Mouse (Mus musculus) small intestine, adult 2 months (tissue): Measurements from ENCODE around the gene Asb16.

Source experiments
- CTCF ChIP-seq: fragments of 200-500 bp; IDR thresholded peaks from 2 replicates; pipeline ENCODE4 v1.5.1; 2012; ENCODE audit warnings: low read depth, mild to moderate bottlenecking, control low read depth, inconsistent platforms, low read length, moderate library complexity, mixed read lengths; ENCODE audit not compliant: insufficient replicate concordance, insufficient read length; ENCODE audit errors: extremely low read depth
- POLR2A ChIP-seq: fragments of 200-500 bp; IDR thresholded peaks from 2 replicates; pipeline ENCODE4 v1.6.1; 2012; ENCODE audit warnings: low read depth, mild to moderate bottlenecking, control low read depth, inconsistent platforms, low read length, moderate library complexity

- no peak for TF ChIP-seq POLR2A
- TF ChIP-seq CTCF = no peak
These were observed 55.0 kb downstream of the Asb16 start for GRCm38 (mm10) chr11:102323516-102323915.
